ENCODE assay signal across 17 mouse cellular contexts in genomic region chr10:124332491-124332890, GRCm38 (mm10).
DNase-seq lines count a peak whose midpoint lies in the region; TF ChIP-seq lines count a peak whose summit lies in the region.
"Had no signal": no experiment of that assay in that cellular context is flagged by ENCODE, and none has a peak within 500 bp of the region (broad histone marks: within the 10 kb centered on the region; RNA-seq: fewer than 3 reads in every experiment).

No protein-coding gene starts in this region.

- H3K27ac ChIP-seq in layer of hippocampus, adult 2 months = peak overlapping the region; percentile 88
- H3K27ac ChIP-seq: embryonic facial prominence, embryonic 10.5 days; forebrain, embryonic 13.5 days; heart, adult 2 months; heart, embryonic 15.5 days; hindbrain, embryonic 15.5 days had no signal

- DNase-seq in layer of hippocampus, adult 11-12 months (ENCODE audit: low spot score) = peak; percentile 52
- DNase-seq in layer of hippocampus, adult 2 months (ENCODE audit: low spot score in 2 of 2) = peak; percentile 49 to 63
- peak; percentile 5 to 13 for DNase-seq in layer of hippocampus, postnatal 10 days (ENCODE audit: low spot score in 2 of 2)
- no peak for DNase-seq in embryo, embryonic 9.5 days (ENCODE audit: extremely low spot score)
- no peak for DNase-seq in gastrocnemius, postnatal 4 days (ENCODE audit: low spot score in 2 of 2)
- no peak for DNase-seq in embryo, embryonic 10 days (ENCODE audit: low spot score)
- DNase-seq: adrenal gland, adult 2 months; adrenal gland, postnatal 25 days; cerebellum, adult 2 months; cerebellum, postnatal 10 days; gastrocnemius, postnatal 10 days; heart, adult 2 months; heart, postnatal 14 days had no signal

- no peak overlapping the region for H3K4me3 ChIP-seq in layer of hippocampus, adult 2 months
- H3K4me3 ChIP-seq: embryonic facial prominence, embryonic 10.5 days; forebrain, embryonic 13.5 days; heart, adult 2 months; heart, embryonic 15.5 days; hindbrain, embryonic 15.5 days had no signal

- TF ChIP-seq CTCF in layer of hippocampus, adult 2 months (conservative IDR thresholded peaks at IDR 0.05) = no peak

Comparison
In these comparisons a context has a peak if more than half of its experiments do, and no peak if none do; other contexts are left out.
1. DNase-seq: peak in layer of hippocampus, adult 11-12 months (single experiment), layer of hippocampus, adult 2 months (2 of 2) and layer of hippocampus, postnatal 10 days (2 of 2); none in embryo, embryonic 9.5 days (single experiment), gastrocnemius, postnatal 4 days (0 of 2) and embryo, embryonic 10 days (single experiment).